Mouse (Mus musculus) small intestine, adult 2 months (tissue): Measurements from ENCODE around the gene Bcl9.

Experiments used
- CTCF ChIP-seq: fragments of 200-500 bp; IDR thresholded peaks from 2 replicates; pipeline ENCODE4 v1.5.1; 2012; ENCODE audit warnings: low read depth, mild to moderate bottlenecking, control low read depth, inconsistent platforms, low read length, moderate library complexity, mixed read lengths; ENCODE audit not compliant: insufficient replicate concordance, insufficient read length; ENCODE audit errors: extremely low read depth
- POLR2A ChIP-seq: fragments of 200-500 bp; IDR thresholded peaks from 2 replicates; pipeline ENCODE4 v1.6.1; 2012; ENCODE audit warnings: low read depth, mild to moderate bottlenecking, control low read depth, inconsistent platforms, low read length, moderate library complexity

GRCm38 (mm10) chr3:97241826-97242225 lies 55.9 kb downstream of the Bcl9 start:
- TF ChIP-seq CTCF, result no peak
- no peak for TF ChIP-seq POLR2A
